Mouse (Mus musculus) lung, adult 2 months (tissue): ENCODE data around the gene Rarres1.

Source experiments
- CTCF ChIP-seq: fragments of 200-500 bp; IDR thresholded peaks from 2 replicates; pipeline ENCODE4 v1.5.1; 2011; ENCODE audit warnings: mild to moderate bottlenecking, low read length, control low read depth; ENCODE audit not compliant: insufficient read depth
- POLR2A ChIP-seq: fragments of 200-500 bp; IDR thresholded peaks from 2 replicates; pipeline ENCODE4 v1.6.1; 2011; ENCODE audit warnings: low read depth, mild to moderate bottlenecking, control low read depth, low read length, borderline replicate concordance; ENCODE audit errors: extremely low read depth

DNA sequence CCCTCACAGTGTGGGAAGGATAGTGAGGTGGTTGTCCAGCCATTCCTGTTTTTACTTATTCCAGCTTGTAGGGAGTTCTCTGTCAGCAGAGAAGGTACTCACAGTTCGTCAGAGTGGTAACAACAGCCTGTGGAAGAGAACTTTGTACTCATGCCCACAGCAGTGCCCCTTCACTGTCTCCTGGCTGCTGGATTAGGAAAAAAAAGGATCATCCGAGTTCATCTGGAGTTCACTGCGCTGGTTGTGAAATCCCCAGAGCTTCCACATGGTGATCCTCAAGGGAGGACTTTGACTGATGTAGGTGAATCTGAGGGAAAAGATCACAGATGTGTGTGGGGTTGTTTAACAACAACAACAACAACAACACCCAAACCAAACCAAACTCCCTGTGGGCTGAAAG is 35.9 kb upstream of the Rarres1 start:
- TF ChIP-seq CTCF (no peak), POLR2A (no peak)
